Mouse (Mus musculus) left cerebral cortex, postnatal 10 days (tissue): ENCODE data around the gene Tspan11. TPM values are rescaled to one million over a fixed set of nuclear protein-coding genes. Genes with fewer than 3 reads are reported as not detected.
A peak's percentile ranks its signal among the peaks of the same experiment; 100 is the strongest.

Source experiments
- DNase-seq, 2 experiments: peaks; one replicate each; pipeline ENCODE4 v3.0.0; 2021 to 2022; ENCODE audit warnings: low spot score in 2 of 2, mixed read lengths in 1 of 2; ENCODE audit errors: extremely low spot score in 1 of 2
- intact Hi-C: fragments of 180-260 bp; cut with DNase I; formaldehyde crosslinking; loops from one replicate; pipeline ENCODE4 v1.15.1; 2025
- total RNA-seq, 2 experiments: library from RNA; stranded (reverse); gene quantifications; 2 replicates each; pipeline ENCODE4 v1.2.3; 2021

Tspan11 gene
- total RNA-seq, 2 experiments from 2014 or later = 1.7 to 1.9 TPM

DNA sequence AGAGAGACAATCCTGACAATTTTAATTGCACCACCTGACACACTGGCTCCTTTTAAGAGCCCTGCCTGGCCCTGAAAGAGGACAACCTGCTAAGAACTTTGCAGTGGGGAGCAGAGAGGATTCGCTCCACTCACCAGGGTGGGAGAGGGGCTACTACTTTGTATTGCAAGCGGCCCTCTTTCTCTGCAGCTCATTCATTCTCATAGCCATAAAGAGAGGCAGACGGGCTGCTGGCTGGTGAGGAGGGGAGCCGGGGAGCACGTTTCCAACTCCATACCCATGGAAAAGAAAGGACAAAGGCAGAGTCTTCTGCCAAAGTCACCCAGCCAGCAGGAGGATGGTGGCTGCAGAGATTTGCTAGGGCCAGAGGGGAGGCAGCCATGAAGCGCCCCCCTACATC is 86.2 kb downstream of the Tspan11 start:
- intact Hi-C loops = loop anchor here (5.0 kb wide), 1 partner anchor 54 kb away; no protein-coding TSS in a partner anchor

GRCm38 (mm10) chr6:127974000-127974399 is 86.6 kb downstream of the Tspan11 start:
- no peak for DNase-seq
- intact Hi-C loops = loop anchor here (5.0 kb wide), 1 partner anchor 53 kb away; no protein-coding TSS in a partner anchor

More for the DNA sequence above, 86.2 kb downstream of the Tspan11 start:
- DNase-seq = no peak

GRCm38 (mm10) chr6:127976695-127977094 is 89.3 kb downstream of the Tspan11 start:
- no peak for DNase-seq
- intact Hi-C loops = no loop called here

- intact Hi-C loops = no loop called here
- no peak for DNase-seq
Measured at GRCm38 (mm10) chr6:127978941-127979340, 91.6 kb downstream of the Tspan11 start.

GRCm38 (mm10) chr6:127979831-127980230 is 92.4 kb downstream of the Tspan11 start:
- intact Hi-C loops = no loop called here

DNA sequence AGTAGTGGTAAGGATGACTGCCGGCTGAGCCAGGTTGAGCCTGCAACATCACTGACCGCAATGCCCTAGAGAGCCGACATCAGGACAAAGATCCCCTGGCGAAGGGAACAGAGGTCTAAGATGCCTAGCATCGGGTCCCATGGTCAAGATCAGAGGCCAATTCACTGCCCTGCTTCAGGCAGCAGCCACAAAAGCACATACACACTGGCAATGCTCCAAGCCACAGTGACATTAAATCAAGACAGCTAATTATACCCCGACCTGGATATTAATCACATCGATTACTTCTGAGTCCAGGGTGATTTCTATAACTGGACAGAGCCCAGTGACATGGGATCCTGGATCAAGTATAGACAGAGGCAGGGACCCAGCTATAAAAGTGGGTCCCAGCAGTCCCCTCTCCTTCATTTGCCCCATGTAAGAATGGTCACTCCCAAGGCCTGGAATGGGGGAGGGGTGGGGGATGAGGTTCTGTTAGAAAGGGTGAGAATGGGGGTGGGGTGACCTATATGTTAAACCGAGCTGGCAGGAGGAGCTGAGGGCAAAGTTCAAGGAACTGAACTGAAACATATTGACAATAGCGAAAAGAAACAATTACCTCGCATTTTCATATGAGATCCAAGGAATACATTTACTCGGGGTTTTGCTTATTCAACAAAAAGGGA is 93.1 kb downstream of the Tspan11 start:
- DNase-seq = no peak
- intact Hi-C loops = no loop called here

More at GRCm38 (mm10) chr6:127979831-127980230, 92.4 kb downstream of the Tspan11 start:
- no peak for DNase-seq

DNA sequence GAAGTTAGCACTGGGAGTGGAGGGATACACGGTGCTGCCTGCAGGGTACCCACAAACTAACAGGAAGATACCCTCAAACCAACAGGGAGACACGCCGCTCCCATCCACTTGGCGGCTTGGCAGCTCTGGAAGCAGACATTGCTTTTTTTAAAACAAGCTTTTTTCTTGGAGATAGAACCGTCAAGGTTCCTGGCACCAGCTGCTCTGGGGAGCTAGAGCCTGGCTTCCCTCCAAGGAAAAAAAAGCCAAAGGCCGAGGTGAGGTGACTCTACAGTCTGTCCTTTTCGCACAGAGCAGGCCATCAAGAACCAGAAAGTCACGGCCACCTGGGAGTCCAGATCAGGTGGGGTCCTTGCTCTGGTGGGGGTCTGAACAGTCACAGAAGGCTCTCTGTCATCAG is 93.8 kb downstream of the Tspan11 start:
- peak in 1 of 2 experiments; percentile 36 for DNase-seq
- intact Hi-C loops = no loop called here

GRCm38 (mm10) chr6:127986357-127986756 is 99.0 kb downstream of the Tspan11 start:
- intact Hi-C loops = no loop called here
- DNase-seq = no peak

- intact Hi-C loops = no loop called here
- no peak for DNase-seq
Measured at GRCm38 (mm10) chr6:127987374-127987773, 100.0 kb downstream of the Tspan11 start.

- intact Hi-C loops = no loop called here
- DNase-seq = no peak
Measured at GRCm38 (mm10) chr6:127988944-127989494, 101.6 kb downstream of the Tspan11 start.

DNA sequence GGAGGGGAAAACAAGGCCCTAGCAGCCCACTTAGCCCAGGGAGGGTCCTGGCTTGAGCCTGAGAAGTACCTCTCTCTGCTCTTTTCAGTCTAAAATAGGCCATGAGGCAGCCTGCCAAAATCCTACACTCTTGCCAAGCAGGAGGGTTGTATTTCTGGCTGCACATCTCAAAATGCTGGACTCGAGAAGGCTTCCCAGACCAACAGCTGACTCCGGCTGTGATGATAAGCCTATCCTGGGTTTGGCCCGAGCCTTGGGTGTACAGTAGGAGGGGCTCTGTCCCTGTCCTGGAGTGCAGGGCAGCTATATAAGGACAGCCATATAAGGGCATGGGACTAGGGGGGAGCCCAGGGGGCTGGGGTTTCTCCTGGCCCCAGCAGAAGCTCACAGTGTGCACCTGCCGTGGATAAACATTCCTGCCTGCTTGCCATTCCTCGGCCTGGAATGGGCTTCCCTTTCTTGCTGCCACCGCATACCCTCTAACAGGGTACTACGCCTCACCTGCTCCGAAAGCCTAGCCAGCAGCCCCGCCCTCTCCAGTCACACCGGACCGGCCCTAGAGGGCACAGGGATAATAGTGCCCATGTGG is 102.3 kb downstream of the Tspan11 start:
- DNase-seq = peak; percentile 82 to 83
- intact Hi-C loops = no loop called here

DNA sequence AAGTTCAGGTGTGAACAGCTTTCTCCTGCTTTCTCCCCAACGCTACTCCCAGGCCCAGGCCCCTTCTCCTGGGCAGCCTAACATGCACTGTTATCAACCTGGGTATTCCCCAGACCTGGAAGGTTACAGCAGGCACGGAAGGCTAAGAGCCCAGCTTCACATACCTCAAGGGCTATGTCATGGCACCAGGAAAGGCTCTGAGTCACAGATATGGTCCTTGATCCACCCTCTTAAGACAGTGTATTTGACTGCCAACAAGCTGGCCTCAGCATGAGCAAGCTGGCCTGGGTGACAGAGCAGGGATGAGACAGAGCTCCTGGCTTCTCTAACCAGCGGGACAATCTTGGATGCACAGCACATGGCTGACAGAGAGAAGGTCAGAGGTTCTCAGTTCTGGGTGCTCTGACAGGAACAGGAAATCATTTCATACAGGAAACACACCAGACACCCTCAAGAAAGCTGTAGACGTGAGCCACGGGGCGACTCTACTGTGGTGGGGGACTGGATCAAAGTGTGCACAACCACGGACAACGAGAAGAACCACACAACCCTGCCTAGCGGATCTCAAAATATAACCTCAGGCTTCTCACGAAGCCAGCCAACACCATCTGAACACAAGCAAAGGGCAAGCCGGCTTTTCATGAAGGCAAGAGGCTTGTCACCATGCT is 104.3 kb downstream of the Tspan11 start:
- intact Hi-C loops = no loop called here
- no peak for DNase-seq

- intact Hi-C loops = no loop called here
- DNase-seq = no peak
Measured at GRCm38 (mm10) chr6:127992993-127993392, 105.6 kb downstream of the Tspan11 start.

DNA sequence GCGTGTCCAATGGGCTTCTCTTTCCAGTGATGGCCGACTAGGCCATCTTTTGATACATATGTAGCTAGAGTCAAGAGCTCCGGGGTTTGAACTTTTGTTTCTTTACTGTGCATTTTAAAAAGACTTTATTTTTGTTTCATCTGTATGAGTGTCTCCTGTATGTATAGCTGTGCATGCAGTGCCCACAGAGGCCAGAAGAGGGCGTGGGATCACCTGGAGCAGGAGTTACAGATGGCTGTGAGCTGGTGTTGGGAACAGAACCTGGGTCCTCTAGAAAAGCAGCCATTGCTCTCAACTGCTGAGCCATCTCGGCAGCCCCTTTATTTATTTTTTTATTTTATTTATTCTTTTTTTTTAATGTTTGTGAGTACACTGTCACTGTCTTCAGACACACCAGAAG is 109.5 kb downstream of the Tspan11 start:
- no peak for DNase-seq
- intact Hi-C loops = no loop called here

DNA sequence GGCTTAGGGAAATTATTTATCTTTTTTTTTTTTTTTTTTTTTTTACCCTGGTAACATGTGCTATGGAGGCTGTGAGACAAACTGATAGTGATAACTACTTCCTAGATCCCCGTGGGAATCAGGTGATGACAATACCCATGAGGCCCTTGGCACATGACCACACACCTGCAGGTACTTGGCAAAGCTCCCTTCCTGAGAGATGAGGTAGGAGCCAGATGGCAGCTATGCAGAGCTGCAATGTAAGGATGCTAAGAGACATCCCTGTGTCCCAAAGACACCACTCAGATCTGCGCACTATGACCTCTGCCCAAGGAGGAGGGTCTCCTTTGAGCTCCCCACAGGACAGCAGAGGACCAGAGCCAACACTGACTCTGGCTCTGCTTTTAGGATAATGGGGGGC is 111.7 kb downstream of the Tspan11 start:
- no peak for DNase-seq
- intact Hi-C loops = no loop called here

GRCm38 (mm10) chr6:128000777-128001176 is 113.4 kb downstream of the Tspan11 start:
- intact Hi-C loops = no loop called here
- peak in 1 of 2 experiments; percentile 53 for DNase-seq

DNA sequence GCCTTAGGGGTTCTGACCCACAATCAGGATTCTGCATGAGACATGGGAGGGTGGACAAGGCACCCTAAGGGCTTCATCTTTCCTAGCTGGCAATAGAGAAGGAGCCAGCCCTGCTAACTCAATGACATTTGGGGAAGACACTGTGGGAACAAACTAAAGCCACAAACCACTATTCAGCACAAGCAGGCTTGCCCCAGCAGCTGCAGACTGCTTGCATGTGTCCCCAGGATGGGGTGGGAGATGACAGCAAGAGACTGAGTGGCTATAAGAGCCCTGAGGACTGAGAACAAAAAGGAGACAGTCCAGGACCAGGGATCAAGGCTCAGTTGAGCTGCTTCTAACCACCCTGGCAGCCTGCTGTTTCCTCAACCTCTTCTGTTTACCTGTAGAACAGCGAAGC is 114.2 kb downstream of the Tspan11 start:
- no peak for DNase-seq
- intact Hi-C loops = no loop called here

DNA sequence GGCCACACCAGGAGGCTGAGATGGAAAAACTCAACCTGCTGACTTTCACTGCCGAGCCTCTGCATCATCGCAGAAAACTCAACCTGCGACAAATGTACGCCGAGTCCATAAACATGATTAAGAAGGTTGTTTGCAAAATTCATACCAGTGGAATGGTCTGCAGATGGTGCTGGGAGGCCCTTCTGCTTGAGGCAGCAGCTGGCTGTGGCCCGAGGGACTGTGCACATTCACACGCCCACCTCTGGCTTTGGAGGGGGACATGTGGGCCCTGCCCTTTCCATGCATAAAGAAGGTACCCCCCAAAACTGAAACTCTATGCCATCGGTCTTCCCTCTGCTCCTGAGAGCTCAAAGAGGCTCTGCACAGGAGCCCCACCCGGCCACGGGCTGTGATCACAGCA is 114.7 kb downstream of the Tspan11 start:
- intact Hi-C loops = no loop called here
- no peak for DNase-seq

DNA sequence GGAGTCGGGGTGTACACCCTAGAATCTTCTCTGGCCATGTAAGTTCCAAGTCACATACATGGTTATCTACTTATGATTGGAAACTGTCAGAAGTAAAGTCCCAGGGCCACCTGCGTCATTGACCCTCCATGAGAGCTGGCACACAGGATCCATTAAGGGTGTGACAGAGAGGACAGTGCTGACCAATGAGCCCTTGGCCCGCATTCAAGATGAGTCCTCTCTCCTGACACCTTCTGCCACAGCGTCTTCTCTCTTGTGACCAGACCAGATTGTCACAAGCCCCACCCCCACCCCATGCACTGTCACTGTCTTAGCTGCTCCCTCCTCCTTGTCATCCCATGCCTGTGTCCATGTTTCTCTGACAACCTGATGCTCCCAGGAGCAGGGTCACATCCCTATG is 115.3 kb downstream of the Tspan11 start:
- intact Hi-C loops = no loop called here
- no peak for DNase-seq

- intact Hi-C loops = no loop called here
Measured at GRCm38 (mm10) chr6:128003542-128003941, 116.2 kb downstream of the Tspan11 start.

More at GRCm38 (mm10) chr6:128003542-128003941, 116.2 kb downstream of the Tspan11 start:
- no peak for DNase-seq
